Mouse (Mus musculus): ENCODE data around the gene Pin4. TPM values are rescaled to one million over a fixed set of nuclear protein-coding genes. Genes with fewer than 3 reads are reported as not detected.

The Pin4 gene
- total and polyA plus RNA-seq, 3 experiments, result 50.6 to 122 TPM; not detected in 1

DNA sequence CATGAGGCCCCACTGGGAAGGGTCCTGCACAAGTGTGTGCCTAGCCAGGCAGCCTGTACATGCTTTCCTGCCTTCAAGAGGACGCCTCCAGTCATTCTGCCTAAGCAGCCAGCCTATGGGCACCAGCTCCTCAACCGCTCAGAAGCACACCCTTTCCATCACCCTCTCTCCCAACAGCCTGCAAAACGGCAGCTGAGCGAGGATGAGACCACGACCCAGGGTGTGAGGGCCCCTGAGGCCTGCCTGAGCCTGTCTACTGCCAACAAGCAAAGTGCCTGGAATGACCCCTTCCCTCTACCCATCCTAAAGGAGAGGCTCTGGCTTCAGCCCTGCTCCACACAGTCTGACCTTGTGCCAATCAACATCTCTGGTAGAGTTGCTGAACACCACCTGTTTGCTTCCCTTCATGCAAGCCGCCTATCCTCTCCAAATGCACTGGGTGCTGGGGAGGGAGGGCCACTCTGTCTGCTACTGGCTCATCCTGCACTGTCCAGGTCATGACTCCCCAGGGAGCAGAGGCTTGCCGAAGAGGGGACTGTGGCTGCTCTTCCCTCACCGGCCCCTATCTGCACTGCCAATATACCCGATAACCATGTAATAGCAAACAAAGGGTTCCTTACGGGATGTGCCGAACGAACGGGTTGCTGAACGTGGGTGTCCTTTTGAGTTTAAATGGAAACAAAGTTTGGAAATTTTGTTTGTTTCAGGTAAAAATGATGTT is 45.5 kb upstream of the Pin4 start:
- no peaks in the 10 kb centered on the region for H3K36me3 ChIP-seq (ENCODE audit: control insufficient read depth in 1 of 2, insufficient read depth in 2 of 2, low read length in 2 of 2)
- H3K9me3 ChIP-seq (replicated peaks; ENCODE audit: insufficient read depth, low read length), result no peaks in the 10 kb centered on the region
- no peak for DNase-seq (ENCODE audit: low read depth, low spot score)
- H3K79me2 ChIP-seq (ENCODE audit: control insufficient read depth, insufficient read depth, low read length, poor library complexity), result no peaks in the 10 kb centered on the region
- no peaks in the 10 kb centered on the region for H3K4me1 ChIP-seq (ENCODE audit: control insufficient read depth in 1 of 2, insufficient read depth in 2 of 2, low read length in 2 of 2)
- H3K4me3 ChIP-seq (ENCODE audit: control insufficient read depth in 1 of 2, insufficient read depth in 1 of 2, low read depth in 2 of 2, low read length in 2 of 2), result no peak overlapping the region
- H3K27me3 ChIP-seq (ENCODE audit: control insufficient read depth in 1 of 2, insufficient read depth in 2 of 2, low read length in 2 of 2), result peaks cover 0 to 3% of the 10 kb centered on the region in 2 experiments; a peak in 1 of 4 replicates
- no peak overlapping the region for H3K9ac ChIP-seq (ENCODE audit: control insufficient read depth, low read depth, low read length, poor library complexity, severe bottlenecking)
- TF ChIP-seq USF1 (IDR thresholded peaks at IDR 0.05; ENCODE audit: low read depth, low read length) (no peak), HCFC1 (IDR thresholded peaks at IDR 0.05; ENCODE audit: low read depth, low read length) (no peak), MAFK (IDR thresholded peaks at IDR 0.05; ENCODE audit: borderline replicate concordance, low read depth, low read length) (no peak), RAD21 (IDR thresholded peaks at IDR 0.05; ENCODE audit: low read depth, low read length) (no peak), MAZ (IDR thresholded peaks at IDR 0.05; ENCODE audit: low read depth, low read length) (no peak), NELFE (IDR thresholded peaks at IDR 0.05; ENCODE audit: low read depth, low read length) (no peak), RCOR1 (IDR thresholded peaks at IDR 0.05; ENCODE audit: low read depth, low read length) (no peak), ZC3H11A (IDR thresholded peaks at IDR 0.05; ENCODE audit: low read depth, low read length) (no peak), CHD1 (IDR thresholded peaks at IDR 0.05; ENCODE audit: low read depth, low read length) (no peak), ZNF384 (IDR thresholded peaks at IDR 0.05; ENCODE audit: low read depth, low read length) (no peak), JUND (IDR thresholded peaks at IDR 0.05; ENCODE audit: low read depth, low read length) (no peak), MEF2A (IDR thresholded peaks at IDR 0.05; ENCODE audit: extremely low read depth, insufficient replicate concordance, low read depth, low read length, poor library complexity, severe bottlenecking) (no peak)
- H3K27ac ChIP-seq (ENCODE audit: control insufficient read depth, low read depth, low read length), result no peak overlapping the region

DNA sequence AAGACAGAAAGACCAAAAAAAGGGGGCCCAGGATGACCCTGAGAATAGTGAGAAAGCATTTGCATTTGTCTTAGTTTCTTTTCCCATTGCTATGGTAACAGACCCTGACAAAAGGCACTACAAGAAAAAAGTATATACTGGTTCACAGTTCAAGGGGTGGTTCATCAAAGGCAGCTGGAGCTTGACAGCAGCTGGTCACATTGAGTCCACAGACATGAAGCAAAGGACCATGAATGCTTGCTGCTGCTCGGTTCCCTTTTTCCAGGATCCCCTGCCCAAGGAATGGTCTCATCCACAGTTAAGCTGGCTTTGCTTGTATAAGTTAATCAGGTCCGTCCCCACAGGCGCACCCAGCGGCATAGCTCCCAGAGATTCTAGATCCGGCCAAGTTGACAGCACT is 44.8 kb upstream of the Pin4 start:
- no peak overlapping the region for H3K27ac ChIP-seq (ENCODE audit: control insufficient read depth, low read depth, low read length)
- H3K4me1 ChIP-seq (ENCODE audit: control insufficient read depth in 1 of 2, insufficient read depth in 2 of 2, low read length in 2 of 2), result no peaks in the 10 kb centered on the region

More for the DNA sequence above, 44.8 kb upstream of the Pin4 start:
- Histone ChIP-seq H3K27me3 (ENCODE audit: control insufficient read depth in 1 of 2, insufficient read depth in 2 of 2, low read length in 2 of 2) (peaks cover 0 to 3% of the 10 kb centered on the region in 2 experiments; a peak in 1 of 4 replicates), H3K36me3 (ENCODE audit: control insufficient read depth in 1 of 2, insufficient read depth in 2 of 2, low read length in 2 of 2) (no peaks in the 10 kb centered on the region), H3K4me3 (ENCODE audit: control insufficient read depth in 1 of 2, insufficient read depth in 1 of 2, low read depth in 2 of 2, low read length in 2 of 2) (no peak overlapping the region), H3K79me2 (ENCODE audit: control insufficient read depth, insufficient read depth, low read length, poor library complexity) (no peaks in the 10 kb centered on the region), H3K9me3 (replicated peaks; ENCODE audit: insufficient read depth, low read length) (no peaks in the 10 kb centered on the region), H3K9ac (ENCODE audit: control insufficient read depth, low read depth, low read length, poor library complexity, severe bottlenecking) (no peak overlapping the region)
- TF ChIP-seq MYC (IDR thresholded peaks at IDR 0.05; ENCODE audit: low read depth, low read length) (no peak), HCFC1 (IDR thresholded peaks at IDR 0.05; ENCODE audit: low read depth, low read length) (no peak), UBTF (IDR thresholded peaks at IDR 0.05; ENCODE audit: borderline replicate concordance, insufficient read depth, low read depth, low read length) (no peak), KAT2A (conservative IDR thresholded peaks at IDR 0.05; ENCODE audit: low read depth, low read length) (no peak), MAFK (IDR thresholded peaks at IDR 0.05; ENCODE audit: borderline replicate concordance, low read depth, low read length) (no peak), POLR2AphosphoS5 (IDR thresholded peaks at IDR 0.05; ENCODE audit: borderline replicate concordance, low read depth, low read length) (no peak), CTCF (IDR thresholded peaks at IDR 0.05 in 2 of 3, conservative IDR thresholded peaks at IDR 0.05 in 1 of 3; ENCODE audit: control insufficient read depth in 1 of 3, insufficient read depth in 1 of 3, low read depth in 2 of 3, low read length in 3 of 3, poor library complexity in 1 of 3, severe bottlenecking in 1 of 3) (no peak)
- DNase-seq (ENCODE audit: low read depth, low spot score), result no peak

All from MEL (cell line).